Mouse (Mus musculus) frontal cortex, adult (tissue): ENCODE results near the gene Prap1.
"Not testable (repeated sequence)": the region's sequence is repeated elsewhere in the genome, so short reads cannot be mapped to it uniquely, and the experiment has no call there.

Experiments
- ATAC-seq: cut with Nextera tagmentation; 2 replicates; pipeline ENCODE4 v1.9.2; 2017; ENCODE audit warnings: mild to moderate bottlenecking, moderate library complexity, mixed read lengths; ENCODE audit not compliant: low TSS enrichment

Prap1 gene

GRCm38 (mm10) chr7:140127911-140128310, 34.7 kb downstream of the Prap1 start:
- ATAC-seq = no peak

GRCm38 (mm10) chr7:140132184-140132583, 39.0 kb downstream of the Prap1 start:
- ATAC-seq = not testable (repeated sequence)

- ATAC-seq = not testable (repeated sequence)
These were observed 40.8 kb downstream of the Prap1 start for GRCm38 (mm10) chr7:140134033-140134432.

- ATAC-seq = no peak
These were observed 42.0 kb downstream of the Prap1 start for GRCm38 (mm10) chr7:140135106-140135770.

GRCm38 (mm10) chr7:140137135-140138020, 44.2 kb downstream of the Prap1 start, which contains the start of gene Mtg1:
Gene Mtg1, plus strand, starts transcription at chr7:140137564.
- ATAC-seq = peak; percentile 92

GRCm38 (mm10) chr7:140138021-140138310, 44.8 kb downstream of the Prap1 start:
- ATAC-seq = peak; percentile 25; the same call in 1 of the 2 replicates

- ATAC-seq = no peak
These were observed 48.2 kb downstream of the Prap1 start for GRCm38 (mm10) chr7:140141350-140141749.

- no peak for ATAC-seq
These were observed 51.4 kb downstream of the Prap1 start for GRCm38 (mm10) chr7:140144550-140144949.
